Mouse (Mus musculus): ENCODE measurements at regions not wholly inside any gene's neighbourhood (a gene's known extent, or its start where the extent isn't known, plus 50 kb on each side); places are given as distances from the start of the nearest gene placed in this dataset.

DNA sequence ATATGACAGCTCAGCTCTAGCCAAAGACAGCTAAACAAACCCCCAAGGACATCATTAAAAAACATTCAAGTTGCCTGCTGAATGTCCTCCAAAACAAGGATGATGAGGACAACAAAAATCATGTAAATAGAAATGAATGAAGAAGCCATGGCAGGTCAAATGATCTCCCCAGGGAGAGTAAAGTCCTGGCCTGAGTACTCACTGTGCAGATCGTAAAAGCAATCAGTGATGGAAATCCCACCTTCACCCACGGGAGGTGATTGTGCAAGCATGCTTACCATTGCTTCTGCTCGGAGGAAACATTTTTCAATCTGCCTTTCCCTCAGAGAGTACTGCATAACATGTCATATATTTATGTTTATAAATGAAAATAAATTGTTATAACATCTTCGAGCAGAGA is 119.1 kb upstream of the Mrps30 start:
- TF ChIP-seq CTCF (conservative IDR thresholded peaks at IDR 0.05; ENCODE audit: insufficient read depth, insufficient read length, low read depth, low read length) = no peak
- TF ChIP-seq POLR2A (IDR thresholded peaks at IDR 0.05; ENCODE audit: low read depth, low read length) = no peak
